Mouse (Mus musculus): Measurements from ENCODE around the gene Gm21915. TPM values are rescaled to one million over a fixed set of nuclear protein-coding genes. Genes with fewer than 3 reads are reported as not detected.

Gene Gm21915
- polyA plus RNA-seq, 1 experiment: not detected

DNA sequence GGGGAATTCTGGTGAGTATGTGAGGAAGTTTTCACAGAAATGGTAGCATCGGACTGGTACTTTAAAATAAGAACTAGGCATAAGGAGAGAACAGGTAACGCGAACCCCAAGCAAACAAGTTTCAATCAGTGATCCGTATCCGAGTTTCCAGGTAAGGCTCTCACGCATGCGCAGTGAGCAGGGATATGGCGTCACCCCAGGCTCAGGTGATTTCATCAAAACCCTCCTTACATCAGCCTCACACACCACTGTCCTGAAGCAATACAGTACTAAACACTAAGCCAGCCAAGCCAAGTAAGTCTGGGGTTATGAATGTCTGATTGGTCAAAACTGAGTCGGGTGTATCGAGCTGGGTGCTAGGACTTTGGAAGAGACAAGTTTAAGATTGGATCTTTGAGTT is 38.9 kb upstream of the Gm21915 start:
- no peak overlapping the region for H3K27ac ChIP-seq (ENCODE audit: insufficient read depth, low read length)
- TF ChIP-seq CTCF (IDR thresholded peaks at IDR 0.05; ENCODE audit: extremely low read depth, insufficient read depth, low read length) (no peak), POLR2A (IDR thresholded peaks at IDR 0.05; ENCODE audit: extremely low read depth, insufficient read depth, low read length) (no peak)

DNA sequence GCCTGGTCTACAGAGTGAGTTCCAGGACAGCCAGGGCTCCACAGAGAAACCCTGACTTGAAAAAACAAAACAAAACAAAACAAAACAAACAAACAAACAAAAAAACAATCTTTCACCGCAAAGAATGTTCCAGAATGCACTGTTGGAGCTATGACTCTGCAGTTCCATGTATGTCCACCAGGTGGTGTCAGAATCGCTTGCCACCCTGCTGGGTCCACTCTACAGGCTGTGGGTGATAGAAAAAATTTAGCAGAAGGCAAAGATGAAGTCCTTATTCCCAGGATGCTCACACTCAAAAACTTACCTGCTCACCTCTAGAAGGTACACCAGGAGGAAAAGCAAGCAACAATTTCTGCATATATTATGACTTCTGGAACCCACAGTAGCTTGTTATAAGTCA is 34.4 kb upstream of the Gm21915 start:
- no peak overlapping the region for H3K27ac ChIP-seq (ENCODE audit: insufficient read depth, low read length)
- no peak overlapping the region for H3K4me3 ChIP-seq (ENCODE audit: insufficient read depth, low read length)
- H3K4me1 ChIP-seq (ENCODE audit: control insufficient read depth, insufficient read depth, low read length): peaks cover 2% of the 10 kb centered on the region; the same call in 1 of the 2 replicates
- TF ChIP-seq CTCF (IDR thresholded peaks at IDR 0.05; ENCODE audit: extremely low read depth, insufficient read depth, low read length) (peak; percentile 91), POLR2A (IDR thresholded peaks at IDR 0.05; ENCODE audit: extremely low read depth, insufficient read depth, low read length) (no peak)

More for the DNA sequence above, 38.9 kb upstream of the Gm21915 start:
- no peaks in the 10 kb centered on the region for H3K4me1 ChIP-seq (ENCODE audit: control insufficient read depth, insufficient read depth, low read length)
- H3K4me3 ChIP-seq (ENCODE audit: insufficient read depth, low read length): no peak overlapping the region

DNA sequence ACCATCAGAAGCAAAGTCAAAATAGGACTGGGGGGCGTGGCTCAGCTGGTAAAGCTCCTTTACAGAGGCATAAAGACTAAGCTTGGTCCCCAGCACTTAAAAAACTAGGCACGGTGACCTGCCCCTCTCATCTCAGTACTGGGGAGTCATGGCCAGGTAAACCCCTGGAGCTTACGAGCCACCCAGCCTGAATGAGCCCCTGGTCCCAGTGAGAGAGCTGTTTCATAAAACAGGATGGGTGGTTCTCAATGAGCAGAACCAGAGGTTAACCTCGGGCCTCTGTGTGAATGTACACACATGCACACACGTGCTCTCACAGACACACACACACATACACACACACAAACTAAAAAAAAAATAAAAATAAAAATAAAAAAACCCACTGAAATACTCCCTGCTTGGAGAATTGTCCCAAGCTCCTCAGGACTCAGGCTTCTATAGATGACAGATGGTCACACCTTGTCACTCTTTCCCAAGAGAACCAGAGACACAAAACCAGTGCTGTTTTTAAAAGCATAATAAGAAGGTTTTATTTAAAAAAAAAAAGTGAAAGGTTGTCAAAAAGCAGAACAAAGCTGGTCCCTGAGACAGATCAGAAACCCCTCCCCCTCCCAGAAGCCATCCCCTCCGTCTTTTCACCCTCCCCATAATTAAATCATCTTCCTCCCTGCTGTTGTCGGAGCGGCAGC is 32.6 kb upstream of the Gm21915 start:
- Histone ChIP-seq H3K4me3 (ENCODE audit: insufficient read depth, low read length) (peak overlapping the region; percentile 37), H3K4me1 (ENCODE audit: control insufficient read depth, insufficient read depth, low read length) (peaks cover 2% of the 10 kb centered on the region; the same call in 1 of the 2 replicates), H3K27ac (ENCODE audit: insufficient read depth, low read length) (no peak overlapping the region)
- TF ChIP-seq POLR2A (IDR thresholded peaks at IDR 0.05; ENCODE audit: extremely low read depth, insufficient read depth, low read length) (no peak), CTCF (IDR thresholded peaks at IDR 0.05; ENCODE audit: extremely low read depth, insufficient read depth, low read length) (no peak)

DNA sequence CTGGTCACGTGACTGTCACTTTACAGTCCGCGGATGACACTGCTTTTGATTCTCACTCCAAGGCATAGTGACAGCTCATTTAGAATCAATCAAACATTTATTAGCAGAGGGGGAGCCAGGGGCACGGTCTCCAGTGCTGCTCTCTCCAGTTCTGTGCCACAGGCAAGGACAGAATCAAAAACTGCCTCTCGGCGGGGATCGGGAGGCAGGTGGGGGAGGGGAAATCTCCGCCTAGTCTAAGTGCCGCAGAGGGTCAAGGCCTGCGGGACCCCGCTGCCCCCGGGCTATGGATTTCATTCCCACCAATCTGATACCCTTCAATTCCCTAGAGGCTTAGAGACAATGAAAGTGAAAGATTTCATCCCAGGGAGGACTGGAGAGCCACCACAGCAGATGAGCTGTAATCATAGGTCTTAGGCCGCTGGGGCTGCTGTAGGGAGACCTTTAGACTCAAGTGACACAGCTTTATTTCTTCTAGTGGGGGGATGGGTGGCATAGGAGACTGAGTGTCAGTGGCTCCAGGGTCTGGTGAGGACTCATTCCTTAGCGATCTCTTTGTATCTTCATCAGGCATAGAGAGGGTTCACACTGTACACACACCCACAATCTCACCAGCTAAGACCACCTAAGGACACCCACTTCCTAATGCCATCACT is 31.9 kb upstream of the Gm21915 start:
- Histone ChIP-seq H3K27ac (ENCODE audit: insufficient read depth, low read length) (no peak overlapping the region), H3K4me3 (ENCODE audit: insufficient read depth, low read length) (peak overlapping the region; percentile 37)
- TF ChIP-seq POLR2A (IDR thresholded peaks at IDR 0.05; ENCODE audit: extremely low read depth, insufficient read depth, low read length) (no peak), CTCF (IDR thresholded peaks at IDR 0.05; ENCODE audit: extremely low read depth, insufficient read depth, low read length) (no peak)

DNA sequence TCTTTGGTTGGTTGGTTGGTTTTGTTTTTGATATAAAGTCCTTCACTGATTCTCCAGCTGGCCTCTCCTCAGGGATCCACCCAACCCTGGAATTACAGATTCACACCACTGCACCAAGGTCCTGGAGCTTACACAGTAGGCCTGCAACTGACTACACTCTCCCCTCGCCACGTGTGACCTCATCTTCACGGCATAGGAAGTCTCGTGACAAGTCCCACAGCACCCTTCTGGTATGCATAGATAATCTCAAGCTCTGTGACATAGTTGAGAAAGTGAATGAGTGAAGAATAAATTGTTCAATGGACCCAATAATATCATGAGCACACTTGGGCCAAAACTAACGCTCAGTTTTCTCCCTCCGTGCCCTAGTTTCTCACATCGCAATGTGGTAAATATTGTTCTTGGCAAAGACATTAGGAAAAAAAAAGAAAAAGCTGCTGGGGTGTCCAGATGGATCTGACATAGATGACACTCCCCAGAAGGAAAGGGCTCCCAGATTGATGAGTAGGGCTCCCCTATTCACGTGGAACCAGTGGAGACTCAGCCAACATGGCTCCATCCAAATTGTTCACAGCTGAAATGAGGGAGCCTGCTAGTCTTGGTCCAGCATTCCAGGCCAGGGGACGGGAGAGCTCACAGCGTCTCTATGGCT is 30.8 kb upstream of the Gm21915 start:
- Histone ChIP-seq H3K4me1 (ENCODE audit: control insufficient read depth, insufficient read depth, low read length) (peaks cover 2% of the 10 kb centered on the region; the same call in 1 of the 2 replicates), H3K27ac (ENCODE audit: insufficient read depth, low read length) (no peak overlapping the region), H3K4me3 (ENCODE audit: insufficient read depth, low read length) (no peak overlapping the region)
- TF ChIP-seq POLR2A (IDR thresholded peaks at IDR 0.05; ENCODE audit: extremely low read depth, insufficient read depth, low read length) (no peak), CTCF (IDR thresholded peaks at IDR 0.05; ENCODE audit: extremely low read depth, insufficient read depth, low read length) (no peak)

More for the DNA sequence above, 31.9 kb upstream of the Gm21915 start:
- peaks cover 2% of the 10 kb centered on the region; the same call in 1 of the 2 replicates for H3K4me1 ChIP-seq (ENCODE audit: control insufficient read depth, insufficient read depth, low read length)

DNA sequence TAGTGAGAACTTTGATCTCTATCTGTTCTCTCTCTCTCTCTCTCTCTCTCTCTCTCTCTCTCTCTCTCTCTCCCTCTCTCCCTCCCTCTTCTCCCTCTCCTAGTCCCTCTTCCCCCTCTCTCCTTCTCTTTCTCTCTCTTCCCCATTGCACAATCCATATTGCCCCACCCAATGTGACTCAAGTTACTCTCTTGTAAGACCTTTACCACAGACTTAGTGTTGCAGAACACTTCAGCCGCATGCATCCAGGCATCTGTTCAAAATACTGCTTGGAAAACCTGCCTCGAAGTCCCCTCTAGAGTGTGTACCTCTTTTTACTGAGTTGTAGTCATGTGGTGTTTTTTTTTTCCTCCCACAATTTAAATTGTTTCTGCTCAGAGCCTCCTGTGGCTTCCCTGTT is 29.1 kb upstream of the Gm21915 start:
- no peak for TF ChIP-seq POLR2A (IDR thresholded peaks at IDR 0.05; ENCODE audit: extremely low read depth, insufficient read depth, low read length)
- TF ChIP-seq CTCF (IDR thresholded peaks at IDR 0.05; ENCODE audit: extremely low read depth, insufficient read depth, low read length): no peak
- no peak overlapping the region for H3K27ac ChIP-seq (ENCODE audit: insufficient read depth, low read length)
- H3K4me1 ChIP-seq (ENCODE audit: control insufficient read depth, insufficient read depth, low read length): peaks cover 2% of the 10 kb centered on the region; the same call in 1 of the 2 replicates
- H3K4me3 ChIP-seq (ENCODE audit: insufficient read depth, low read length): no peak overlapping the region

DNA sequence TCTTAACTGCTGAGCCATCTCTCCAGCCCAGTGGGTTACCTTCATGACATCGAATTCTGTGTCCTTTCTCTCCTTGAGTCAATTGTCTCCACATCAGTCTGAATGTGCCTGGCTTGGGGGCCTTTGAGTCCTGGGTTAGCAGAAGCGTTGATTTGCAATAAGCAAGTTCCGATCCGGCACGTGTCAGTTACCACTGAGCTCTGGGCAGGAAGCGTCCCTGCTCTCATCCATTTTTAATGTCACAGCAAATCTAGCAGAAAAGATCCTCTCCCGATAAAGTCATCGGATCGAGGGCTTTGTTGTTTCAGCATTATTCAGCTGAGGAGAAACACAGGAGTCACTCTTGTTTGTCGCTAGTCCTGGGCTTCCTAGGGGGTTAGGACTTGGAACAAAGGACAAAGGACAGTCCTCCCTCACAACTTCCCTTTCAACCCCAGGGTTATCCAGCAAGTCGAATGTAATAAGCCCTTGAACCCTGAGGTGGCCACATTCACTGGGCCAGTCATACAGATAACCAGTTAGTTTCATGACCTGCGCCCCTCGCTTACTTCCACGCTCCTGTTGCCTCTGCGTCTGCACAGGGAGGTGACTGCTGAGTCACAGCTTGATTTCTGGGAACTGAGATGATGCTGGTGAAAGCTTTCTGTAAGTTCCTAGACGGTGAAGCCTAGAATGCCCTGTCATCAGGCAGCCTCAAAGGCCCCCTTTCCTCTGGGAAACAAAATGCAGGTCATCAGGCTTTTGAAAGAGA is 27.8 kb upstream of the Gm21915 start:
- Histone ChIP-seq H3K27ac (ENCODE audit: insufficient read depth, low read length) (no peak overlapping the region), H3K4me1 (ENCODE audit: control insufficient read depth, insufficient read depth, low read length) (peaks cover 2% of the 10 kb centered on the region; the same call in 1 of the 2 replicates), H3K4me3 (ENCODE audit: insufficient read depth, low read length) (no peak overlapping the region)
- TF ChIP-seq POLR2A (IDR thresholded peaks at IDR 0.05; ENCODE audit: extremely low read depth, insufficient read depth, low read length) (no peak), CTCF (IDR thresholded peaks at IDR 0.05; ENCODE audit: extremely low read depth, insufficient read depth, low read length) (no peak)

DNA sequence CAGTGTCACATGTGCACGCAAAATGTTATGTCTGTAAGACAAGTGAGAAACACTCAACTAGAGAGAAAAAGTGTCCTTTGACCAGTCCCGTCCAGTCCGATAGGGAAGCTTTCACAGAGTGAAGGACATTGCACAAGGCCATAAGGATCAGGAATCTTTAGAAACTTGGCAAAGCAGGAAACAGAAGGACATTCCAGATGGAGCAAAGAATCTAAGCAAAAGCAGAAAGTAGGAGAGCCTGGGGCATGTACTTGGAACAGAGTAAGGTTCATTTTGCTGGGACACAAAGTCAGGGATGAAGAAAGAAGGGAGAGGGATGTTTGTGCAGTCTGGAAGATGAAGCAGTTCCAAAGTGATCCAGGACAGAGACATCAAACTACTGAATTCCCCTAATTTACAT is 21.0 kb upstream of the Gm21915 start:
- Histone ChIP-seq H3K27ac (ENCODE audit: insufficient read depth, low read length) (no peak overlapping the region), H3K4me3 (ENCODE audit: insufficient read depth, low read length) (no peak overlapping the region), H3K4me1 (ENCODE audit: control insufficient read depth, insufficient read depth, low read length) (no peaks in the 10 kb centered on the region)
- TF ChIP-seq POLR2A (IDR thresholded peaks at IDR 0.05; ENCODE audit: extremely low read depth, insufficient read depth, low read length): no peak
- no peak for TF ChIP-seq CTCF (IDR thresholded peaks at IDR 0.05; ENCODE audit: extremely low read depth, insufficient read depth, low read length)

DNA sequence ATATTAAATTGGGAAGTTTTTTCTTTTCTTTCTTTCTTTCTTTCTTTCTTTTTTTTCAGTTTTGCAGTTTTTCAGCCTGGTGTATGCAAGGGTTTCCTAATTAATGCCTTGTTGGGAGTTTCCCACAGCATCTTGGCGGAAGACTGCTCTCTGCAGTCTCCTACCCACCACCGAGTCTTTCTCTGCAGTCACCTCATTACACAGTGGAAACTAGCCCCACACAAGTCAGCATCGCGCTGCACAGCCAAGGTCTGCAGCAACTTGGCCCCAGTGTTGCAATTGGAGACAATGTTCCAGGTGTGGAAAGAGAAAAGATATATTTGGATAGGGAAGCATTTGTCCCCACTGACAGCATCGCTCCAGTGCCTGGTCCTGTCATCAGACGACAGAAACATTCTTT is 20.4 kb upstream of the Gm21915 start:
- no peak overlapping the region for H3K27ac ChIP-seq (ENCODE audit: insufficient read depth, low read length)
- no peak overlapping the region for H3K4me3 ChIP-seq (ENCODE audit: insufficient read depth, low read length)
- H3K4me1 ChIP-seq (ENCODE audit: control insufficient read depth, insufficient read depth, low read length): no peaks in the 10 kb centered on the region
- no peak for TF ChIP-seq CTCF (IDR thresholded peaks at IDR 0.05; ENCODE audit: extremely low read depth, insufficient read depth, low read length)
- TF ChIP-seq POLR2A (IDR thresholded peaks at IDR 0.05; ENCODE audit: extremely low read depth, insufficient read depth, low read length): no peak
